Mouse (Mus musculus): ENCODE results near the gene Trim41.
"Not testable (repeated sequence)": the region's sequence is repeated elsewhere in the genome, so short reads cannot be mapped to it uniquely, and the experiment has no call there.

The Trim41 gene

DNA sequence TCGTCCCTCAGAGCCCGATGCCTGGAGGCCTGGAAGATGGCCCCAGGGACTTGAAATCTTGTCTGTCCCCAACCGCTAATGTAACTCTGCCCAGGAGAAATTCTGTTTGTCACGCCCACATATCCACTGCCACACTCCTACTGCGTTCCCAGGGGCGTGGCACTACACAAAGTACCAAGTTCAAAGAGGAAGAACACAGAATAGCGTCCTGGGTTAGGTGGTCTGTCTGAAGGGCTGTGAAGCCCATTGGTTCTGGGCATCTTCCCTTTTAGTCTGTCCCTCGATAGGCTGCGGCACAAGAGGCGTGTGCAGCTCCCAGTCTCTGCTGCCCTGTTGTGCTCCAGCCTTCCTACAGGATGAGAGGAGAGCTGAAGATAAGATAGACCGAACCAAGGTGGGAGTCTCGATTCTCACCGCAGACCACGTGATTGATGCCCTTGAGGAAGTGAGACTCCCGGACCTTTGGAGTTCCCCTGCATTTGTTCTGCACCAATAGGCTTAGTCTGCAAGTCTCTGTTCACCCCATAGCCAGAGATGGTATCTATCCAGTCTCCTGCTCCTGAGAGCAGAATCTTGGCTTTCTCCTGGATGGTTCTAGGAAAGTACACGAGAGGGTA lies 21.1 kb upstream of the Trim41 start:
- no peak for DNase-seq (ENCODE audit: extremely low spot score, low read depth, low spot score)

DNA sequence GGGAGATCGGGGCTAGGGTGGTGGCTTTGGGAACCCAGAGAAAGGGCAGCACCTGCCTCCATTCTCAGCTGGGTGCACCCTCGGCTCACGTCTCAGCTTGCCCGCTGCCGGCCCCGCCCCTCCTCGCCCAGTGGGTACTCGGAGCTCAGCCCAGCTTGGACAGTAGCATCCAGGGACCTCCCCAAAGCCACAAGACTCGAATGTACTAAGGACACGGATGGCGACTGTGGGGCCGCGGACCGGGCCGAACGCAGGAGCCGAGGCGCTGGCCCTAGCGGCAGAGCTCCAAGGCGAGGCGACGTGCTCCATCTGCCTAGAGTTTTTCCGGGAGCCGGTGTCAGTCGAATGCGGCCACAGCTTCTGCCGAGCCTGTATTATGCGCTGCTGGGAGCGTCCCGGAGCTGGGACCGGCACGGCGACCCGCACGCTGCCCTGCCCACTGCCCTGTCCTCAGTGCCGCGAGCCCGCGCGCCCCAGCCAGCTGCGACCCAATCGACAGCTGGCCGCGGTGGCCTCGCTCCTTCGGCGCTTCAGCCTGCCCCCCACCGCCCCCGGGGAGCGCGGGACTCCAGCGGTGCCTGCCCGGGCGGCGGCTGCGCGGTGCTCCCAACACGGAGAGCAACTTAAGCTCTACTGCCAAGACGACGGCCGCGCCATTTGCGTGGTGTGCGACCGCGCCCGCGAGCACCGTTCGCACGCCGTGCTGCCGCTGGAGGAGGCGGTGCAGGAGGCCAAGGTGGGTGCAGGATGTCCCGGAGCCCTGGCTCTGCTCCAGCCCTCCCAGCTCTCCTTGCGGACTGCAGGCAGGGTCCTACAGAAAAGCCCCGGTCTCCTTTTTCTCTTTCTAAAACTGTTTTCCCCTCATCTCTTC lies 20.4 kb upstream of the Trim41 start:
- no peak for DNase-seq (ENCODE audit: extremely low spot score, low read depth, low spot score)

DNA sequence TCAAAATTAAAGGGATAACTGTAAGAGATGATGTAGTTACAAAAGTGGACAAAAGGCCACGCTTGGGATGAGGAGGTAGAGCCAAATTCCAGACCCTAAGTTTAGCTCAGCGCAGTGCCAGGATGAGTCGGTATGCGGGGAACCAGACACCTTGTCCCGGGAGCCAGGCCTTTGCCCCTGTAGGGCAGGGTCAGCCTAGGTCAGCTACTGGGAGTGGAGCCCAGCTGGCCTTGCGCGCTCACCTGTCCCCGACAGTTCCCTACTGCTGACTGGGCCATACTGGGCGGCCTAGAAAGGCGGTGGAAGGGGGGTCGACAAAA lies 19.8 kb upstream of the Trim41 start:
- DNase-seq (ENCODE audit: extremely low spot score, low read depth, low spot score): no peak

DNA sequence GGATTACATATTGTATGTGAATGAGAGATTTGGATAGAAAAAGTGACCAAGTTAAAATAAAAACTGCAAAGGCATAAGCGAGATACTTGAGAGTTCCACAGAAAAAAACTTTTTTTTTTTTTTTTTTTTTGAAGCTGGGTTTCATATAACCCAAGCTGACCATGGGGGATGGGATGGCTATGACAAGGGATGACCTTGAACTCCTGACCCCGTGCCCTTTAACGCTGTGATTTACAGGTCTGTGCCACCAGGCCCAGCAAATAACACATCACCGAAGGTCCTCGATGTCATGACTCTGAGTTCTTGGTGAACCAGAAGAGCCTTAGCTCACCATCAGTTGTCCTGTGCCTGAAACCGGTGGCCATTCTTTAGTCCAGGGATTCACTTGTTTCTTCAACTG lies 18.8 kb upstream of the Trim41 start:
- no peak for DNase-seq (ENCODE audit: extremely low spot score, low read depth, low spot score)

DNA sequence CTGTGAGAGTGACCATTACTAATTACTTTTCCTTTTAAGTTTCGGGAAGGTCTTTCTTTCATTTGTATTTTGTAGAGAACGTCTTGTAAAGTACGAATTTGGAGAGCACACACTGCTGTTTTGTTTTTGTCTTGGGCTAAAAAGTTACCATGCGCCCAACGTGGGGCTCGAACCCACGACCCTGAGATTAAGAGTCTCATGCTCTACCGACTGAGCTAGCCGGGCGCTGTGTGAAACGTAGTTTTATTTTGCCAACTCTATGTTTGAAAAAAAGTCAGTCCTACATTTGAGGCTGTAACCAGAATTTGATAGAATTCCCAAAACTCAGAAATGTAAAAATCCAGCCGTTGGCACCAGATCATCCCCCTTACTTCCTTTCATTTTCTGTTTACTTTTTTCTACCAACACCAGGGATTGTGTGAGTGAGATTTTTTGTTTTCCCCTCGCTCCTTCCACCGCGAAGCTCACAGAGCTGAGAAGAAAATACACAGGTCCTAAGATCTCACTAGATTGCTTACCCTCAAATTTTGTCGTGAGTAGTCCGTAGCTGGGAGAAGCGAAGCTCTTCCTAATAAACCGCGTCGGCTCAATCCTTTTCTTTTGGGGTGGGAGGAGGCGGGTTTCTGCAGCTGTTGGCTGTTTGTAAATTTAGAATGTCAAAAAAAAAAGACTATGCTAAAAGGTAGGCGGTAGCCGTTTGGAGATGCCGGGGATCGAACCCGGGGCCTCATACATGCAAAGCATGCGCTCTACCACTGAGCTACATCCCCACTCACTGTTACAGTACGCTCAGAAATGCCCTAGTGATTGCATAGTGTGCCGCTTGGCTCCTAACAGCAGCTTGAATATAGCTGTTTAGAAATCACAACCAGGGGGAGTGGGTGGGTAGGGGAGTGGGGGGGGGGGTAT lies 16.8 kb upstream of the Trim41 start:
- DNase-seq (ENCODE audit: extremely low spot score, low read depth, low spot score): peak; percentile 89

DNA sequence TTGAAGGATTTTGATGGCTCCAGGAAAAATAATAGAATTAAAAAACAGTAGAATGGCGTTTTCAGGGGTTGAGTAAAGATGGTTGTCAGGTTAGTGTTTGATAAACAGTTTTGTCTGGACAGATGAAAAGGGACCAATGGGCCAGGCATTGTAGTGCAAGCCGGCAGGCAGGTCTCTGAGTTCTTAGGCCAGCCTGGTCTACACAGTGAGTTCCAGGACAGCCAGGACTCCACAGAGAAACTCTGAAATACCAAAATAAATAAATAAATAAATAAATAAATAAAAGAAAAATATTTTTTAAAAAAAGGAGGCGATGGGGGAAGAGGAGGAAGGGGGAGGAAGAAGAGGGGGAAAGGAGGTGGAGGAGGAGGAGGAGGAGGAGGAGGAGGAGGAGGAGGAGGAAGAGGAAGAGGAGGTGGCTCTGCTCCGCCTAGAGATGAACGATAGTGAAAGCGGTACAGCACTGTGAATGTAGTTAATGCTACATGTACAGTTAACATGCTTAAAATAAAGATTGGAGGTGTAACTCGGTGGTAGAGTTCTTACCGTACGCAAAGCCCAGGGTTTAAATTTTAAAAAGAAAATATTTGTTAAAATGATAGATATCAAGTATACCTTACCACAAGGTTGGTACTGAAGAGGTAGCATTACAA lies 16.1 kb upstream of the Trim41 start:
- no peak for DNase-seq (ENCODE audit: extremely low spot score, low read depth, low spot score)

DNA sequence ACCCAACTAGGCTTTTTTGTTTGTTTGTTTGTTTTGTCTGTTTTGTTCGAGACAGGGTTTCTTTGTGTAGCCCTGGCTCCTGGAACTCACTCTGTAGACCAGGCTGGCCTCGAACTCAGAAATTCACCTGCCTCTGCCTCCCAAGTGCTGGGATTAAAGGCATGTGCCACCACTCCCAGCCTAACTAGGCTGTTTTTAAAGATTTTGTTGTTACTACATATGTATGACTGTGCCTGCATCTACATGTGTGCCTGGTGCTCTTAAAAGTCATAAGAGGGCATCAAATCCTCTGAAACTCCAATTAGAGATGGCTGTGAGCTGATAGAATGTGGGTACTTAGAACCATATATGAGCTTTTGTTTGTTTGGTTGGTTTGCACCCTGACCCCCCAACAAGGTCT lies 14.1 kb upstream of the Trim41 start:
- DNase-seq (ENCODE audit: extremely low spot score, low read depth, low spot score): no peak

DNA sequence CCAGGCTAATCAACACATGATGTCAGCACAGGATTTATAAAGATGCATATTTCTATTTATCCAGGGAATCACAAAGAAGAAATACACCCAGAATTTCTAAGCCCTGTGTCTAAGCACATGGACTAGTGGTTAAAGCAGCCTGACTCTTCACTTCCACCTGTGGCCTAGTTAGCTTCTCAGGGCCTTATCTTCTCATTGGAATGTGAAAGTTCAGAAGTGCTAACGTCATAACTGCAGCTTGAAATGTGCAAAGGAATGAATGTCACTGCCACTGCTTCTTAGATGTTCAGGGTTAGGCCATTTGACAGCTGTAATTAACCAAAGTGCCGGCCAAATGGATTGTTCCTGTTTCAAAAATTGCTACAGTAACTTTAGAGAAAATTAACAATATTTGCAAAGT lies 13.1 kb upstream of the Trim41 start:
- DNase-seq (ENCODE audit: extremely low spot score, low read depth, low spot score): no peak

DNA sequence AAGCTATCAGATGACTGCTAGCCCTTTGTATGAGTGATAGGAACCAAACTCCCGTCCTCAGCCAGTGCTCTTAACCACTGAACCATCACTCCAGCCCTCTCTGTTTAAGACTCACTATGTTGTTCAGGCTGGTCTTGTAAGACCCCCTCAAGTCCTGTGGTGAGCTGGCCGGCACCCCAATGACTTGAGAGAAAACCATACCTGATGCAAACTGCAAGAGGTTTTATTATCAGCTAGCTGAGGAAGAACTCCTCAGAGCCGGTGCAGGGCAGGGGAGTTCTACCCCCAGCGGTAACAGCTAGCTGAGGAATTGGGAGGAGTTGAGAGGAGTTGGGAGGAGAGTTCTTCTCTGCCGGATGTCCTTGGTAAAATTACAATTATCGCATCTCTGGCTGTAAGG lies 10.8 kb upstream of the Trim41 start:
- no peak for DNase-seq (ENCODE audit: extremely low spot score, low read depth, low spot score)

DNA sequence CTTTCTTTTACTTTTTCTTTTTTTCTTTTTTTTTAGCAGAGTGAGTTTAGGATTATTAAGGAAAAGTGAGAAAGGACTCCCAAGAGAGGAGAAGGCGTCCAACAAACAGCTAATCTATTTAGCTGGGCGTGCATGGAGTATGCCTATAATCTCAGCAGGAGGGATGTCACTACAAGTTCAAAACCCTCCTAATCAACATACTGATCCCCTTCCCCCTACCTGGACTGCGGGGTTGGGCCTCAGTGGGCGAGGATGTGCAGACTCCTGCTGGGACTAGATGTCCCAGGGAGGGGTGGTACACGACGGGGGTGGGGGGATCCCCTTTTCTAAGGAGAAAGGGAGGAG lies 9.6 kb upstream of the Trim41 start:
- DNase-seq (ENCODE audit: extremely low spot score, low read depth, low spot score): no peak

DNA sequence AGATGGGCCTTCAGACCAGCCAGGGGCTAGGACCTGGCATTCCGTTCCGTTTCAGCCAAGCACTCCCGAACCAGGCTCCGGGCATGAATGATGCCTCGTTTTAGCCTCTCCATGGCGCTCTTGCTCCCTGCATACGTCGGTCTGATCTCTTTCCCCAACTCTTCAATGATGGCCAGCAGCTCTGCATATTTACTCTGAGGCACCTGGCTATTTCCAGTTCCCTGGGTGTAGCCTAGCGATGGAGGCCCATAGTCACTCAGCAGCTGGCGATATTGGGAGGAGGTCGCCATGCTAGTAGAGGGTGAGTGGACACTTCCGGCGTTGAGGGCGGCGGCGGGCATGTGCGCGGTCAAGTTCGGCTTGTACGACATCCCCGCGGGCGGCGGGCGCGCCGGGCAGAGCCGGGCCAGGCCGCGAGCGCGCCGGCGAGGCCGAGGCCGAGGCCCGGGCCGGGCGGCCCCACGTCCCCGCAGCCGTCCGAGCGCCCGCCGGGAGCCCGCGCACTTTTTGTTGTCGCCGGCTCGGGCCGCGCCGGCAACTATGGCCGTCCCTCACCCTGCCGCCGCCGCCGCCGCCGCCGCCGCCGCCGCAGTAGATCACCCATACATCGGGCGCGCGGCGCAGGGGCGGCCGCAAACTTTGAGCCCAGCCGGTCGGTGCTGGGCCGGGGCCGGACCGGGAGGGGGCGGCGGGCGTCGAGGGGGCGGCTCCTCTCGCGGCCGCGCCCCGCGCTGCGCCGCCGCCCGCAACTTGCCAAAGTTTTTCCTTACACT lies 9.0 kb upstream of the Trim41 start, which contains the start of the genes Trim7 and Gm12184:
Trim7 (plus strand) TSS at position 162 of the 773 bp plus-strand sequence.
Gm12184 (minus strand) TSS at position 677 of the 773 bp plus-strand sequence.
- not testable (repeated sequence) for DNase-seq (ENCODE audit: extremely low spot score, low read depth, low spot score)

DNA sequence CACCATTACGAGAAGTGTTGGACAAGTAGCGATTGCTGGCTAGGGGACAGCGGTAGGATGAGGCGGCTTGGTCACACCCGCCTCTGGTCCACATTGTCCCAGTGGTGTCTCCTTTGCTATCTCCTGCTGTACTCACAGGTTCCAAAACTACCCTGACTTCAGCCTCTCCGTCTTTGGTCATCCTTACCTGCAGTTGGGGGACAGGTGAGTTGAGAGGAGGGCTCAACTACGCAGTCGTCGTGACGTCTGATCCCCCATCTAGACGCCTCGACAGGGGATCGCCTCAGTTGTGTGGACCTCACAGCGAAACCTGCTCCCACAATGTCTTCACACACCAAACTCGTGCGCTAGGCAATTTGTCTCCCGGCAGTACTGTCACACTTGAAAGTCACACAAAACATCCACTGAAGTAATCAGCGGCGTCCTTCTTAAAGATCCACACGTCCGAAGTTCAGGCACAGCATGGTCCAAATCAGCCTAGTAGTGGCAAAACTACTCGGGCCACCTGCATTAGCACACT lies 7.2 kb upstream of the Trim41 start:
- DNase-seq (ENCODE audit: extremely low spot score, low read depth, low spot score): no peak

DNA sequence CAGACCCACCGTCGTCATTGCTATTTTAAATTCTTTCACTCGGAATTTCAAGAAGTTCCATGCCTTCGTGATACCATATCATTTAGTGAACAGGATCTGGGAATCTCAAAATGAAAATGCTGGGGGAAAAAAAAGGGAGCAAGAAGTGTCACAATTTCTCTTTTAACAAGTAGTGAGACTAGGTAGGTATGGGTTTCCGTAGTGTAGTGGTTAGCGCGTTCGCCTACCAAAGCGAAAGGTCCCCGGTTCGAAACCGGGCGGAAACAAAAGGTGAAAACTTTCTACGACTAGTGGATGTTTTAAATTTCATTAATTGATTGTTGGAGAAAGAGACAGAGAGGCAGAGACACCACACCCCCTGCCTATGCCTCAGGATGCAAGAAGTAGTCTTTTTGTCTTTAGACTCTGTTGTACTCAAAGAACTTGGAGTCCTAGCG lies 6.4 kb upstream of the Trim41 start:
- peak; percentile 97 for DNase-seq (ENCODE audit: extremely low spot score, low read depth, low spot score)

DNA sequence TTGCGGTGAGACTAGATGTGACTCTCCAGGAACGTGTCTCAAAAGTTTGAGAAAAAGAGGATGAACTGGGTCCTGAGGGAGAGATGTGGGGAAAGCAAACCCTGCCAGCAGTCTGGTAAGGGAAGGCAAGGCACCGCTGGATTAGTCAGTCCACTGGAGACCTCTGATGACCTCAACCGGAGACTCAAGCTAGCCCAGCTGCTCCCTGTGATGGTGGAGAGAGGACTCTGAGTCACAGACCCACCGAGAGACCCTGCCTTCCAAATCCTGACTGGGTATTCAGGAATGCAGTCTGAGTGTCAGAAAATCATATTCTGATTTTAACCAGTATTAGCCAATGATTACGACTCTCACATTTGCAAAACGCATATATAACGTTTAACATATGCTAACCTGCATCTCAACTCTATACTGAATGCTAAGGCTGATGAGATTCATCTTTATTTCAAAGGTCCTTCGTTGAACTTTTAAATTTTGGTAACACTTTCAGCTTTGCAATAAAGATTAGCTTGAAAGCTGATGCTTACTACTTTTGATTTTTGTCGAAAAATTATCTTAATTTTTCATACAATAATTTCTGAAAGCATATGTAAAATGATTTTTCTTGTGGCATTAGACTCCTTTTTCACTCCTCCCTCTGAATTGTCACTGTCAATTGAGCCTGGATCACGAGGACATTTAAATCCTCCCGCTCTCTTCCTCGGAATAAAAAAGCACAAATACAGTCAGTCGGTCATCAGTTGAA lies 5.8 kb upstream of the Trim41 start:
- DNase-seq (ENCODE audit: extremely low spot score, low read depth, low spot score): no peak

DNA sequence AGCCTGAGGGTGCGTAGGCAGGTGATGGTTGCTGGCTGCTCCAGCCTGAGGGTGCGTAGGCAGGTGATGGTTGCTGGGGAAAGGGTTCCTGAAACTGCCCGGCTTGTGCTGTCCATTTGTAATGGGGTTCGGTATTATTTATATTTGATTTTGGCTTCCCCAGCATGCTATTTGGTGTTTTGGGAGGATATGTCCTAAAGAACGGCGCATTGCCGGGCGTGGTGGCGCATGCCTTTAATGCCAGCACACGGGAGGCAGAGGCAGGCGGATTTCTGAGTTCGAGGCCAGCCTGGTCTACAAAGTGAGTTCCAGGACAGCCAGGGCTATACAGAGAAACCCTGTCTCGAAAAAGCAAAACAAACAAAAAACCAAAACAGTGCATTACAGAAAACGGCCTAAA lies 4.1 kb upstream of the Trim41 start:
- not testable (repeated sequence) for DNase-seq (ENCODE audit: extremely low spot score, low read depth, low spot score)

DNA sequence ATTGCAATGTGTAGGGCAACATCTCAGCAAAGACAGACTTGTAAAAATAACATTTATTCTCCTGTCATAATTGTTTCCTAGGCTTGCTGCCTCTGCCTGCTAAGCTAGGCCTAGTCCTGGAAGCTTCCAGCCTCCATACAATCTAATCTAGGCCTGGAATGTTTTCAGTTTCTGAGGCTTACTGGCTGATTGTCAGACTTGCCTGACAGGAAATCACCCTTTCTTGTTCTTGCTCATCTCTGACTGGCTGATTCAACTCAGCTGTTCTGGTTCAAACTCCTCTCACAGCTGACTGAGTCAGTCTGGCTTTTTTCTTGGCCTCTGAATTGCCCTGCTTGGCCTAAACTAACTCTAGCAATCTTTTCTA lies 3.1 kb upstream of the Trim41 start:
- DNase-seq (ENCODE audit: extremely low spot score, low read depth, low spot score): no peak

DNA sequence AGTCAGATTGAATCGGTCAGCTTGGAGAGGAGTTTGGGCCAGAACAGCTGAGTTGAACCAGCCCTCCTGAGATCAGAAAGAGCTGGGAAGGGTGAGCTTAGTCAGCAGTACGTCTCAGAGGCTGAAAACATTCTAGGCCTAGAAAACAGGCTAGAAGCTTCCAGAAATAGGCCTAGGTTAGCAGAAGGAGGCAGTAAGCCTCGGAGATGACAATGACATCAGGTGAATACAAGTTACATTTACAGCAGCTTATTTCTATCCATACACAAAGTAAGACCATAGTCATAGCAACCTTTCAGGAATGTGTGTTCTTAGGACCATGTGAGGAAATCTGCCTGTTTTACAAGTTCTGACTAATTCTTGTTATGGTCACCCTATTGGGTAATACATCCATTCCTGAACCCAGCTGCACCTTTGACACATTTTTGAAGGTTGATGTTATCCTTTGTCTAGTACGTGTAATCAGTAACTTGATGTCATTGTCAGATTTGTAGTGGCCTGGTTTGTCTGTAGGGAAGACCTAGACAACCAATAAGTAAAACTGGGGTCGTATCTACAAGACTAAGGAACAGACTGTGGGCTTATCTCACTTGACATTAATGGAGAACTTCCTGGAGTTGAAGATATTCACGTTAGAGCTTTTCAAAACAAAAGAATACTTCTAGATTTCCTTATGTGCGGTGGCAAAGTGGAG lies 2.6 kb upstream of the Trim41 start:
- no peak for DNase-seq (ENCODE audit: extremely low spot score, low read depth, low spot score)

DNA sequence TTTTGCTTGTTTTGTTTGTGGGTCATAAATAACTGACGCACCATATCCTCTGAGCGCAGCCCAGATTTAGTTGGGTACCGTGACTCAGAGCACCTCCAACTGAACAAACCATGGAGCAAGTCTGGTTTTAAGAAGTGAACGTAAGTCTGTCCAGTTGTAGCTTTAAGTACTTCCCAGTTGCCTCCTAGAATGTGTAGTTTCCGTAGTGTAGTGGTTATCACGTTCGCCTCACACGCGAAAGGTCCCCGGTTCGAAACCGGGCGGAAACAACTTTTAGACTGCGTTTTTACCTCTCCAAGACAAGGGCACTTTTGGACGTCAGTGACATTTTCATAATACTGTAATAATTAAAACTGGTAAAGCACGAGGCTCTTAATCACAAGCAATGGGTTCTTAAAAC lies 1.2 kb upstream of the Trim41 start:
- DNase-seq (ENCODE audit: extremely low spot score, low read depth, low spot score): peak; percentile 100

DNA sequence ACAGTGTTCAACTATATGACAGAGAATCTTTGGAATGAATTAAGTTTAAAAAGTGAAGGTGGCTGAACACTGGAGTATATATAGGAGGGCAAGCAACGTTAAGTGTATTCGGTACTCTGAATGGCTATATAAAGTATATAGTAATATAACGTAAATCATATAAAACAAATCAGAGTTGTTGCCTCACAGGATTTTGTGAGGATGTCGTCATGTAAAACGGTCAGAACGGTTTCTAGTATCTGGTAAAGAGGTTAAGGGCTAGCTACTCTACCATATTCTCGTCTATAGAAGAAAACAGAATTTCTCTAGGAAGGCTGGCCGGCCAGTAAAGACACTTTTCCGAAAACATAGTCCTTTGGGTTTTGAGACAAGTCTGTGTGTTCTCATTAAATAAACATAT lies 641 bp upstream of the Trim41 start:
- DNase-seq (ENCODE audit: extremely low spot score, low read depth, low spot score): no peak

All from hindlimb bud, embryonic 11.5 days (tissue).